Mouse (Mus musculus) hindbrain, embryonic 14.5 days (tissue): ENCODE measurements at regions not wholly inside any gene's neighbourhood (a gene's known extent, or its start where the extent isn't known, plus 50 kb on each side); places are given as distances from the start of the nearest gene placed in this dataset.
A peak's percentile ranks its signal among the peaks of the same experiment; 100 is the strongest.

ENCODE experiments used
- ATAC-seq: fragments of 200-750 bp; cut with Nextera tagmentation; 2 replicates; pipeline ENCODE4 v1.8.0; 2017; ENCODE audit warnings: moderate number of reproducible peaks, mild to moderate bottlenecking, moderate TSS enrichment, moderate library complexity; ENCODE audit not compliant: low FRiP score
- DNase-seq: peaks from one replicate; pipeline ENCODE4 v3.0.0-alpha.2; 2015; ENCODE audit warnings: low spot score
- H3K27ac ChIP-seq: fragments of 300-500 bp; sonication (generic); 2 replicates; pipeline ENCODE4 v1.5.1; 2014; ENCODE audit warnings: mild to moderate bottlenecking, moderate library complexity
- H3K27me3 ChIP-seq: fragments of 300-500 bp; sonication (generic); 2 replicates; pipeline ENCODE4 v1.6.1; 2014; ENCODE audit warnings: mild to moderate bottlenecking, low read length, mixed read lengths; ENCODE audit not compliant: control insufficient read depth, insufficient read depth
- H3K36me3 ChIP-seq: fragments of 300-500 bp; sonication (generic); replicated peaks from 2 replicates; pipeline ENCODE4 v1.6.1; 2014; ENCODE audit not compliant: control insufficient read depth, insufficient read depth
- H3K4me1 ChIP-seq: fragments of 300-500 bp; sonication (generic); replicated peaks from 2 replicates; pipeline ENCODE4 v1.6.1; 2014; ENCODE audit warnings: antibody characterized with exemption, low read length, mixed read lengths; ENCODE audit not compliant: control insufficient read depth, insufficient read depth
- H3K4me2 ChIP-seq: fragments of 300-500 bp; sonication (generic); replicated peaks from 2 replicates; pipeline ENCODE4 v1.6.1; 2014; ENCODE audit warnings: mild to moderate bottlenecking, moderate library complexity
- H3K4me3 ChIP-seq: fragments of 300-500 bp; sonication (generic); replicated peaks from 2 replicates; pipeline ENCODE4 v1.5.1; 2014; ENCODE audit warnings: mild to moderate bottlenecking, low read length
- H3K9ac ChIP-seq: fragments of 300-500 bp; sonication (generic); 2 replicates; pipeline ENCODE4 v1.6.1; 2014
- H3K9me3 ChIP-seq: fragments of 300-500 bp; sonication (generic); 2 replicates; pipeline ENCODE4 v1.6.1; 2016; ENCODE audit warnings: low read length; ENCODE audit not compliant: control insufficient read depth
- WGBS: fragments of 180-500 bp; shearing (Covaris S2); extraction: QIAGEN DNeasy Blood & Tissue Kit; methylation state at CpG from one replicate; pipeline ENCODE4 v1.1.7; 2014; 5-methylcytosine and 5-hydroxymethylcytosine counted together

- DNase-seq (no peak), ATAC-seq (no peak)
- 86% methylated on average over 3 of the region's 3 CpGs for WGBS
- Histone ChIP-seq H3K9me3 (no peaks in the 10 kb centered on the region), H3K9ac (no peak overlapping the region), H3K4me3 (no peak overlapping the region), H3K27me3 (no peaks in the 10 kb centered on the region), H3K36me3 (no peaks in the 10 kb centered on the region), H3K27ac (no peak overlapping the region), H3K4me2 (no peak overlapping the region), H3K4me1 (no peaks in the 10 kb centered on the region)
Measured at GRCm38 (mm10) chrX:112984668-112985067, 200.6 kb downstream of the Chm start.

GRCm38 (mm10) chrX:112984073-112984472 lies 201.2 kb downstream of the Chm start:
- 78% methylated on average over 3 of the region's 3 CpGs for WGBS
- H3K27ac ChIP-seq = no peak overlapping the region
- no peak for ATAC-seq
- no peaks in the 10 kb centered on the region for H3K9me3 ChIP-seq
- H3K4me3 ChIP-seq = no peak overlapping the region
- no peak overlapping the region for H3K4me2 ChIP-seq
- no peak overlapping the region for H3K9ac ChIP-seq
- no peak for DNase-seq
- H3K4me1 ChIP-seq = no peaks in the 10 kb centered on the region
- H3K36me3 ChIP-seq = no peaks in the 10 kb centered on the region
- H3K27me3 ChIP-seq = no peaks in the 10 kb centered on the region

GRCm38 (mm10) chrX:112978583-112978982 lies 206.7 kb downstream of the Chm start:
- ATAC-seq (no peak), DNase-seq (peak; percentile 30)
- Histone ChIP-seq H3K9ac (no peak overlapping the region), H3K4me2 (no peak overlapping the region), H3K36me3 (no peaks in the 10 kb centered on the region), H3K9me3 (no peaks in the 10 kb centered on the region), H3K4me3 (no peak overlapping the region), H3K27ac (no peak overlapping the region), H3K27me3 (no peaks in the 10 kb centered on the region), H3K4me1 (no peaks in the 10 kb centered on the region)
- 49% methylated on average over 3 of the region's 3 CpGs for WGBS

- DNase-seq (no peak), ATAC-seq (no peak)
- H3K4me3 ChIP-seq = no peak overlapping the region
- H3K27me3 ChIP-seq = no peaks in the 10 kb centered on the region
- no peaks in the 10 kb centered on the region for H3K36me3 ChIP-seq
- no peak overlapping the region for H3K27ac ChIP-seq
- no peaks in the 10 kb centered on the region for H3K4me1 ChIP-seq
- H3K9ac ChIP-seq = no peak overlapping the region
- no peaks in the 10 kb centered on the region for H3K9me3 ChIP-seq
- H3K4me2 ChIP-seq = no peak overlapping the region
- WGBS = 90% methylated on average over 3 of the region's 3 CpGs
Measured at GRCm38 (mm10) chrX:112964093-112964492, 221.2 kb downstream of the Chm start.

GRCm38 (mm10) chrX:112949792-112950191 lies 235.5 kb downstream of the Chm start:
- 59% methylated on average over 1 of the region's 1 CpGs for WGBS
- Histone ChIP-seq H3K9me3 (no peaks in the 10 kb centered on the region), H3K27ac (no peak overlapping the region)

GRCm38 (mm10) chrX:112947521-112947920 lies 237.8 kb downstream of the Chm start:
- Histone ChIP-seq H3K27ac (no peak overlapping the region), H3K27me3 (no peaks in the 10 kb centered on the region), H3K4me1 (no peaks in the 10 kb centered on the region), H3K4me2 (no peak overlapping the region), H3K9ac (no peak overlapping the region), H3K4me3 (no peak overlapping the region), H3K9me3 (no peaks in the 10 kb centered on the region), H3K36me3 (no peaks in the 10 kb centered on the region)
- 88% methylated on average over 4 of the region's 4 CpGs for WGBS
- DNase-seq (no peak), ATAC-seq (no peak)

More at GRCm38 (mm10) chrX:112949792-112950191, 235.5 kb downstream of the Chm start:
- Histone ChIP-seq H3K4me2 (no peak overlapping the region), H3K4me3 (no peak overlapping the region), H3K9ac (no peak overlapping the region), H3K36me3 (no peaks in the 10 kb centered on the region), H3K4me1 (no peaks in the 10 kb centered on the region), H3K27me3 (no peaks in the 10 kb centered on the region)
- ATAC-seq (no peak), DNase-seq (peak; percentile 79)

GRCm38 (mm10) chrX:112925542-112926182 lies 227.2 kb upstream of the Pof1b start:
- 41% methylated on average over 1 of the region's 1 CpGs for WGBS
- no peaks in the 10 kb centered on the region for H3K4me1 ChIP-seq
- H3K27ac ChIP-seq = no peak overlapping the region
- H3K4me3 ChIP-seq = no peak overlapping the region
- H3K9ac ChIP-seq = no peak overlapping the region
- no peak for DNase-seq
- H3K9me3 ChIP-seq = no peaks in the 10 kb centered on the region
- no peaks in the 10 kb centered on the region for H3K36me3 ChIP-seq
- no peaks in the 10 kb centered on the region for H3K27me3 ChIP-seq
- H3K4me2 ChIP-seq = no peak overlapping the region
- 0 out of 2 replicates have a peak, but pooled peaks have one; percentile 43 for ATAC-seq

- Histone ChIP-seq H3K4me1 (no peaks in the 10 kb centered on the region), H3K9ac (no peak overlapping the region), H3K36me3 (no peaks in the 10 kb centered on the region), H3K27ac (no peak overlapping the region), H3K27me3 (no peaks in the 10 kb centered on the region), H3K9me3 (no peaks in the 10 kb centered on the region), H3K4me3 (no peak overlapping the region), H3K4me2 (no peak overlapping the region)
- peak; percentile 62 for DNase-seq
- ATAC-seq = no peak
- 44% methylated on average over 11 of the region's 11 CpGs for WGBS
Measured at GRCm38 (mm10) chrX:112903631-112904410, 205.4 kb upstream of the Pof1b start.

- no peak overlapping the region for H3K4me2 ChIP-seq
- 83% methylated on average over 2 of the region's 2 CpGs for WGBS
- DNase-seq (no peak), ATAC-seq (no peak)
- H3K27me3 ChIP-seq = no peaks in the 10 kb centered on the region
- no peak overlapping the region for H3K9ac ChIP-seq
- H3K36me3 ChIP-seq = no peaks in the 10 kb centered on the region
- no peaks in the 10 kb centered on the region for H3K9me3 ChIP-seq
- no peaks in the 10 kb centered on the region for H3K4me1 ChIP-seq
- no peak overlapping the region for H3K27ac ChIP-seq
- H3K4me3 ChIP-seq = no peak overlapping the region
Measured at GRCm38 (mm10) chrX:112886539-112886938, 188.1 kb upstream of the Pof1b start.
